Comparison of ENCODE assay signal across 25 mouse cellular contexts in genomic region chr19:22121631-22122030, GRCm38 (mm10). TPM values are rescaled to one million over a fixed set of nuclear protein-coding genes. Genes with fewer than 3 reads are reported as not detected.
DNase-seq lines count a peak whose midpoint lies in the region; ATAC-seq and TF ChIP-seq lines count a peak whose summit lies in the region.
"Had no signal": no experiment of that assay in that cellular context is flagged by ENCODE, and none has a peak within 500 bp of the region (broad histone marks: within the 10 kb centered on the region; RNA-seq: fewer than 3 reads in every experiment).

No protein-coding gene starts in this region.

- ATAC-seq in forebrain, embryonic 13.5 days = no peak
- ATAC-seq: forebrain, embryonic 15.5 days; hindbrain, embryonic 16.5 days; Patski had no signal

- H3K27ac ChIP-seq in layer of hippocampus, adult 2 months = no peak overlapping the region
- no peak overlapping the region for H3K27ac ChIP-seq in forebrain, embryonic 13.5 days
- H3K27ac ChIP-seq: embryonic facial prominence, embryonic 12.5 days; embryonic facial prominence, embryonic 15.5 days; forebrain, embryonic 15.5 days; heart, embryonic 15.5 days; hindbrain, embryonic 10.5 days; hindbrain, embryonic 13.5 days had no signal

- 81% methylated on average over 2 of the region's 2 CpGs for whole genome bisulfite sequencing in forebrain, embryonic 13.5 days

- no peaks in the 10 kb centered on the region for H3K4me1 ChIP-seq in forebrain, embryonic 13.5 days
- H3K4me1 ChIP-seq: embryonic facial prominence, embryonic 12.5 days; embryonic facial prominence, embryonic 15.5 days; forebrain, embryonic 15.5 days; heart, embryonic 12.5 days; heart, embryonic 15.5 days; hindbrain, embryonic 10.5 days; hindbrain, embryonic 13.5 days had no signal

- no peaks in the 10 kb centered on the region for H3K9me3 ChIP-seq in forebrain, embryonic 13.5 days (replicated peaks)
- H3K9me3 ChIP-seq: embryonic facial prominence, embryonic 12.5 days; embryonic facial prominence, embryonic 15.5 days; forebrain, embryonic 15.5 days; G1E; heart, embryonic 12.5 days; heart, embryonic 15.5 days; hindbrain, embryonic 10.5 days; hindbrain, embryonic 13.5 days had no signal

- no peak overlapping the region for H3K4me2 ChIP-seq in forebrain, embryonic 13.5 days
- H3K4me2 ChIP-seq: embryonic facial prominence, embryonic 12.5 days; embryonic facial prominence, embryonic 15.5 days; forebrain, embryonic 15.5 days; heart, embryonic 12.5 days; heart, embryonic 15.5 days; hindbrain, embryonic 13.5 days had no signal

- no peak overlapping the region for H3K9ac ChIP-seq in forebrain, embryonic 13.5 days
- H3K9ac ChIP-seq: embryonic facial prominence, embryonic 12.5 days; embryonic facial prominence, embryonic 15.5 days; forebrain, embryonic 15.5 days; heart, embryonic 12.5 days; heart, embryonic 15.5 days; hindbrain, embryonic 13.5 days had no signal

- H3K27me3 ChIP-seq in forebrain, embryonic 13.5 days = no peaks in the 10 kb centered on the region
- H3K27me3 ChIP-seq: CH12.LX; embryonic facial prominence, embryonic 12.5 days; embryonic facial prominence, embryonic 15.5 days; forebrain, embryonic 15.5 days; heart, embryonic 12.5 days; heart, embryonic 15.5 days; hindbrain, embryonic 13.5 days had no signal

- H3K4me3 ChIP-seq in layer of hippocampus, adult 2 months = no peak overlapping the region
- H3K4me3 ChIP-seq in forebrain, embryonic 13.5 days = no peak overlapping the region
- H3K4me3 ChIP-seq: embryonic facial prominence, embryonic 12.5 days; embryonic facial prominence, embryonic 15.5 days; forebrain, embryonic 15.5 days; heart, embryonic 12.5 days; heart, embryonic 15.5 days; hindbrain, embryonic 10.5 days; hindbrain, embryonic 13.5 days had no signal

- no peaks in the 10 kb centered on the region for H3K36me3 ChIP-seq in forebrain, embryonic 13.5 days (ENCODE audit: poor library complexity, severe bottlenecking)
- H3K36me3 ChIP-seq: embryonic facial prominence, embryonic 12.5 days; embryonic facial prominence, embryonic 15.5 days; forebrain, embryonic 15.5 days; G1E; heart, embryonic 12.5 days; heart, embryonic 15.5 days; hindbrain, embryonic 10.5 days; hindbrain, embryonic 13.5 days had no signal

- peak; percentile 26 for DNase-seq in layer of hippocampus, adult 11-12 months (ENCODE audit: low spot score)
- DNase-seq in layer of hippocampus, postnatal 25 days (ENCODE audit: extremely low spot score in 1 of 2, low spot score in 1 of 2) = no peak
- DNase-seq in layer of hippocampus, adult 2 months (ENCODE audit: low spot score in 2 of 2) = peak; percentile 43 to 44
- DNase-seq in layer of hippocampus, postnatal 36 days = peak; percentile 5 to 8
- no peak for DNase-seq in heart, adult 18-20 months
- DNase-seq: adrenal gland, postnatal 10 days; adrenal gland, postnatal 36 days; B cell, adult 2 months; cerebellum, adult 11 months; cerebellum, adult 9-11 months; gastrocnemius, postnatal 25 days; heart, postnatal 10 days; heart, postnatal 36 days had no signal

- TF ChIP-seq CTCF in layer of hippocampus, adult 2 months (conservative IDR thresholded peaks at IDR 0.05) = no peak

RNA-seq across cellular contexts. Expression of gene Trpm3, which starts 17.2 kb away (rescaled TPM):
- 10 to 100 TPM; 46.2 to 55.0 TPM for total RNA-seq in layer of hippocampus, postnatal 25 days (2021)
- total RNA-seq in layer of hippocampus, adult 2 months (2021) = 10 to 100 TPM; 66.9 to 67.7 TPM
- total RNA-seq in layer of hippocampus, postnatal 36 days (2021) = 10 to 100 TPM; 56.8 to 71.5 TPM
- polyA plus RNA-seq in forebrain, embryonic 13.5 days (2015; fragmentation: Nextera tagmentation; extraction: Ambion mirVana) = 11.8 and 16.7 TPM in 2 replicates
- 1 to 10 TPM; 1.1 TPM for total RNA-seq in heart, adult 18-20 months (2021)
- polyA plus RNA-seq: G1E had no signal

Comparison
In these comparisons a context has a peak if more than half of its experiments do, and no peak if none do; other contexts are left out.
1. DNase-seq: peak in layer of hippocampus, adult 11-12 months (single experiment), layer of hippocampus, adult 2 months (2 of 2) and layer of hippocampus, postnatal 36 days (2 of 2); none in layer of hippocampus, postnatal 25 days (0 of 2) and heart, adult 18-20 months (0 of 2).
2. RNA of gene Trpm3, which starts 17.2 kb away (total RNA-seq): 56.8 to 71.5 TPM in layer of hippocampus, postnatal 36 days, 66.9 to 67.7 TPM in layer of hippocampus, adult 2 months and 46.2 to 55.0 TPM in layer of hippocampus, postnatal 25 days; 1.1 TPM in heart, adult 18-20 months; every median in the first group is over 10 times any median in the second.